Mouse (Mus musculus): ENCODE results near the gene Gng7. TPM values are rescaled to one million over a fixed set of nuclear protein-coding genes. Genes with fewer than 3 reads are reported as not detected.

Gene Gng7
- polyA plus RNA-seq (2017; shearing (Covaris generic)) = 0.09 TPM

DNA sequence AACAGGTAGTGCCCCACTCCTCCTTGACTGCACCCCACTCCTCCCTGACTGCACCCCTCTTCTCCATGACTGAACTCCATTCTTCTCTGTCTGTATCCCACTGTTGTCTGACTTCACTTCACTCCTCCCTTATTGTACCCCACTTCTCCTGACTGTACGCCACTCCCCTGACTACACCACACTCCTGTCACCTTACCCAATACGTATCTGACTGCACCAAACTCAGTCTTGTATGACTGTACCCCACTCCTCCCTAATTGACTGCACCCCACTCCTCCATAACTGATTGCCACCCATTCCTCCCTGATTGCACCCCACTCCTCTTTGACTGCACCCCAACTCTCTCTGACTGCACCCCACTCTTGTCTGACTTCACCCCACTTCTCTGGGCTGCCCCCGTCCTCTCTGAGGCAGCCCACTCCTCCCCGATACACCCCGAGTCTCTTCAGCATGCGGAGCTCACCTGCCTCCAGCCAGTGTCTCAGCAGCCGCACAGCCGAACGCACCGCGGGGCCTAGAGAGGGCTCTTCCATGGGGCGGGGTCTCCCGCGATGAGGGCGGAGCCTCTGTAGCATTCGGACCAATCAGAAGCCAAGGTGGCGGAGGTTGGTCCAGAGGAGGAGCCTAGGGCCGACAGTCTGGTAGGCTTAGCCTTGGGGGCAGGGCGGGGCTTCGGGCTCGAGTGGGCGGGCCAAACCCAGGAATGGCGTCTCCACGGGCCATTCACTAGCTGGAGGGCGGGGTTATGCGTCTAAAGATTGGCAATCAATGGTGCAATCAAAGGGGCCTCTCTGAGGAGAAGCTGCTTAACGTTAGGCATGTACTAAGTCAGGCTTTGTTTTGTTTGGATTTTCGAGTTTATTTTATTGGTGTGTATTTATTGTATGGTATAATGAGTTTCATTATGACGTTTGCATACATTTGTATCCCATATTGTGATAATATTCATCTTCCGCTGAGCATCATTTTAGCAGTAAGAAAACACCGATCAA is at the start of gene Gng7:
Gng7 (minus strand) TSS at position 553 of the 992 bp plus-strand sequence.

DNA sequence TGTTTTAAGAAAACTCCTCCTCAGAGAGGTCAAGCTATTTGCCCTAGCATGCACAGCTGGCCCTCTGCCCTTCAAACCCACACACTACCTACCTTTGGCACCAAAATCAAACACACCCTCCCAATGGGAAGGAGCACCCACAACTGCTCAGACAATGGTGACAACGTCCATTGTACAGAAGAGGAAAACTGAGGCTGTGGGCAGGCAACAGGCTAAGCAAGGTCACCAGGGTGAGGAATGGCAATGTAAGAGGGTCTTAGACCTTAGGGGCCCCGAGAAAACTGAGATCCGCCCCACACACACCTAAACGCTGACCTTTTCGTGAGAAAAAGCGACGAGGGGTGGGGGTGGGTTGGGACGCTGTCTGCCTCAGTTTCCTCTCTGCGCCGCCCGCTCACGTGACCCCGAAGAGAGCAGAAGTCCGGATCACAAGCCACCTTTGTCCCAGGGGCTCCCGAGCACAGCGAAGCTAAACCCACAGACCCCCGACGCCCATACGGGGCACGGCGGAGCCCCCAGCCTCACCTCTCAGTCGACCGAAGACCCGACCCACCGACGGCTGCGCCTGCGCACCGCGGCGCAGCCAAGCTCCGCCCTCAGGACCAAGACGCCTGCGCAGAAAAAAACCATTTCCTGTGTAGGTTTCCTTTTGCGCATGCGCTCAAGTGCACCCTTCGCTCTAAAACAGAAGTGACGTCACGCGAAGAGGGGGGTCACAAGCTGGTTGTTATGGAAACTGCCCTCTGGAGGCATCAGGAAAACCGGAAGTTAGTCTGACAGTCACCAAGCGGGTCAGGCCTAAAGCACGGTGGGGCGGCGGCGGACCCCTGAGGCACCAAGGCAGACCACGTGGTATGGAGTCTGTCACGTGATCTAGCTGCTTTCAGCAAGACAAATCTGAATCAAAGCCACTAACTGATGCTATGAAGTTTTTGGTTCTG is 45.1 kb upstream of the Gng7 start, which contains the start of gene Sgta:
Sgta (minus strand) TSS at position 579 of the 941 bp plus-strand sequence.

DNA sequence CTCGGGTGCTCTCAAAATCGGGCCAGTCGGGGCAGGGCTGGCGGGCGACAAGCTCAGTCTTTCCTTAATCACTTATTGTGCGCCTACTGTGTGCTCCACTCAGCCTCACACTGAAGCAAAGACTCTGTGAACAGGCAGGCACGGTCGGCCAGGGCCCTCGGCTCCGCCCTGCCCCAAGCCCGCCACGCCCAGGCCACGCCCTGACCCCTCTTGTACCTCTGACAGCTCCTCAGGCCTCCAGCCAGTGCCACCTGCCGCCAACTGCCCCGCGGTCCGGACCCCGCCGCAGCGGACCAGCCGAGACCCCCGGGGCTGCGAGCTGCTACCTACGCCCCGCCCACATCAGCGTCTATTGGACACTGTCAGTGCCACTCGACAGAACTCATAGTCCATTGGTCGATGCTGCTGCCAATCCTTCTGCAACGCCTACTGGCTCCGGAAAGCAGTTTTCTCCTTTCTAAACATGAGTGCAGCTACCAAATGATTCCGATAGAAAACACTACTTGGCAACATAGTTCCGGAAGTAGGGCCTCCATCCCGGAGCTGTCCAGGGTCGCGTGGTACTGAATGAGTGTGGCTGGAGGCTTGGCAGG is 22.3 kb upstream of the Gng7 start, which contains the start of gene Slc39a3:
Slc39a3 (minus strand) TSS at position 439 of the 593 bp plus-strand sequence.

DNA sequence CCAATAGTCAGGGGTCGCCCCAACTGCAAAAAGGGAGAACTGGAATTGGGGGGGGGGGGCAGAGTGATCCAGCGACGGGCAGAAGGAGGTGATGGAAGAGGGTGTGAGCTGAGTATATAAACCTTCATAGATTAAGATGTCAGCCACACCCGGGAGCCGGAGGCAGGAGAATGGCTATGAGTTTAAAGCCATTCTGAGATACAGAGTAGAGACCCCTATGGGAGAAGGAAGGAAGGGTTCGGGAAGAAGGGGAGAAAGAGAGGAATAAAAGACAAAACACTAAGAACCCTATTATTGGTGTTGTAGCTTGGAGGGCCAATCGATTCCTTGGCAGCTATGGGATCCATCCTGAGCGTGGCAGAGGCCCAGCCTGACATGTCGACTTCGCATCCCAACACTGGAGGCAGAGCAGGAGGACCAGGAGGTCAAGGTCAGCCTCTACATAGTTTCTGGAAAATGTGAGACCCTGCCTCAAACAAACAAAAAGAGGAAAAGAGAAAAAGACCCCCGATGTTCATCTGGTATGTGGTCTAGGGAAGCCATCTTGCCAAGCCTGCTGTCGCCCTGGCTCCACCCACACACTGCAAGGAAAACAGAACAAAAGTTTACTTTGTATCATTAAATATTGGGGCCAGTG is 11.0 kb upstream of the Gng7 start, which contains the start of gene Diras1:
Diras1 (minus strand) TSS at position 24 of the 637 bp plus-strand sequence.

DNA sequence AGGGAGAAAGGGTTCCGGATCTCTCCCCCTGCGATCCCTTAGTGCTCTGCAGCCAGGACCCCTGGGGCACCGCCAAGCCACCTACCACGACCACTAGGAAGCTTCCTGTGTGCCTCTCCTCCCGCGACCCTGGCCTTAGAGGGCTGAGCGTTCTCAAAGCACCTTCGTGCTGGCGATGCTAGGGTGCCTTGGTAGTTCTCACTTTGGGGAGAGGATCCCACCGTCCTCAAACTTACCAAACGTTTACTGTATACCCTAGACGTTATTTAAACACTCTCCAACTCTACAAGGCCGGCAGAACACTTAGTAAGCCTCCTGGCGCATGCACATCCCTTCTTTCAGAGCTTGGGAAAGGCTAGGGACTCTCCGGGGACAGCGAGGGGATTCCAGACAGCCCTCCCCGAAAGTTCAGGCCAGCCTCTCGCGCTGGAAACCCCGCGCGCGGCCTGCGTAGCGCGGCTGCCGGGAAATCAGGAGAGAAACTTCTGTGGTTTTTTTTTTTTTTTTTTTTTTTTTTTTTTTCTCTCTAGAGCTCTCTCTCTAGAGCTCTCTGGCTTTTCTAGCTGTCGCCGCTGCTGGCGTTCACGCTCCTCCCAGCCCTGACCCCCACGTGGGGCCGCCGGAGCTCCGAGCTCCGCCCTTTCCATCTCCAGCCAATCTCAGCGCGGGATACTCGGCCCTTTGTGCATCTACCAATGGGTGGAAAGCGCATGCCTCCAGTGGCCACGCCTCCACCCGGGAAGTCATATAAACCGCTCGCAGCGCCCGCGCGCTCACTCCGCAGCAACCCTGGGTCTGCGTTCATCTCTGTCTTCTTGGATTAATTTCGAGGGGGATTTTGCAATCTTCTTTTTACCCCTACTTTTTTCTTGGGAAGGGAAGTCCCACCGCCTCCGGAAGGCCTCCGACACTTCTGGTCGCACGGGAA is 85.2 kb downstream of the Gng7 start, which contains the start of gene Gadd45b:
Gadd45b (plus strand) TSS at position 775 of the 928 bp plus-strand sequence.

DNA sequence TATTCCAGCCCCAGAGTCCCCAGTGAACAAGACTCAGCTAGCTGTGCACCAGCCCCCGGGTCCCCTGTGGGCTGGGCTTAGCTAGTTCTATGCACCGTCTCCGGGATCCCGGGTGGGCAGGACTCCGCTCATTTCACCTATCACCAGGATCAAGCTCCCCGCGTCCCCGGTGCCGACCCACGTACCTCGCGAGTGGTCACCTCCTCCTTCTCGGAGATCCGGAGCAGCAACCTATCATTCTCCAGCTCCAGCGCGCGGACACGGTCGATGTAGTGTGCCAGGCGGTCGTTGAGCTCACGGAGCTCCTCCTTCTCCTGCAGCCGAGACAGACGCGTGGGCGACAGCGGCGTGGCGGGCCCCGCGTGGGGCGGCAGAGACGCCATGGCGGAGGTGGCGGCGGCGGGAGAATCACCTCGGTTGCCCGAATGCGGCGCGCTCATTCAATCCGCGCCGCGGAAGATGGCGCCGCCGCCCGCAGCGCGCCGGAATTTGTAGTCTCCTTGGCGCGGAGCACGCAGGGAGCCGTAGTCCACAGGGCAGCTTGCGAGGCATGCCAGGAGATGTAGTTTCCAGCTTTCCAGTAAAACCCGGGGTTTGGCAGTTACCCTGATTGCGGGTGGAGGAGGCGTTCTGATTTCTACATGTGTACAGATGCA is 96.8 kb downstream of the Gng7 start, which contains the start of gene Lmnb2:
Lmnb2 (minus strand) TSS at position 467 of the 656 bp plus-strand sequence.

DNA sequence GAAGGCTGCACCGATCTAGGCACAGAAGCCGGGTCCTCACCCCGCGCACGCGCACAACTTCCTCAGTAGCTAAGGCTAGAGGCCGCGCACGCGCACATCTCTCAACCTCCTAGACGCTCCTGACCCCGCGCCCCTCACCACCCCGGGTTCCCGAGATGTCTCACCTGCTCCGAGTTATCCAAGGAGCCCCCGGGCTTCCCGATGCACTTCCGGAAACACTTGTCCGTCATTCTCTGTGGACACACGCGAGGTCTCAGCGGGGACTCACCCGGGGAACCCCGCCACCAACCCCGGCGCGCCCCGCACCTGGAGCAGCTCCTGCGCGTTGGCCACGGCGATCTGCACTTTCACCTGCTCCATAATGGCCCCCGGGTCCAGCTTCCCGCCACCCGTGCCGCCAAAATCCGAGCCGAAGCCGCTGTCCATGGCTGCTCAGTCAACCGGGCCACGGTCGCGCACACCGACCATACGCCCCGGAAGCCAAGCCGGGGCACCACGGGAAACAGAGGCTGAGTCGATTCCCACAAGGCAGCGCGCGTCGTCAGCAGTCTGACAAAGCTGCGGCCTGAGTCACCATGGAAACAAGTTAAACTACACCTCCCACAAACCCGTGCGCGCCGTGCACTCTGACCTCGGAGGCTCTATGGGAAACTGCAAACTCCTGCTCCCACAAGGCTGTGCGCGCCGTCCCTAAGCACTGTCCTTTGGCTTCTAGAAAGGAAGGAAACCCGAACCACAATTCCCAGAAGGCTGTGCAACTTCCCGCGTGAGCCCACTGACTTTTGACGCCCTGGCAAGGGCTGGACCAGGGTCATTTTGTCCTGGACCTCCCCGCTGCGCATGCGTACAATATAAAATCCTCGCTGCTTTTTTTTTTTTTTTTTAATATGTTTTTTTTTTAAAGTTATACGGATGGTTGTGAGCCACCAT is 114.2 kb downstream of the Gng7 start, which contains the start of gene Timm13:
Timm13 (minus strand) TSS at position 652 of the 930 bp plus-strand sequence.

Other genes starting within 250 kb of the Gng7 start
- gene Sf3a2, start 216.7 kb downstream of the Gng7 start, polyA plus RNA-seq (2017; shearing (Covaris generic)) = 68.2 TPM
- gene Plekhj1, start 216.3 kb downstream of the Gng7 start, polyA plus RNA-seq (2017; shearing (Covaris generic)) = 259 TPM
- gene Amh, start 209.7 kb downstream of the Gng7 start, polyA plus RNA-seq (2017; shearing (Covaris generic)) = not detected
- gene Jsrp1, start 201.4 kb downstream of the Gng7 start, polyA plus RNA-seq (2017; shearing (Covaris generic)) = not detected
- 2,156 TPM for gene Oaz1, start 188.3 kb downstream of the Gng7 start, polyA plus RNA-seq (2017; shearing (Covaris generic))
- not detected for gene Lingo3, start 170.9 kb downstream of the Gng7 start, polyA plus RNA-seq (2017; shearing (Covaris generic))
- 200 TPM for gene Lsm7, start 159.7 kb downstream of the Gng7 start, polyA plus RNA-seq (2017; shearing (Covaris generic))
- gene Sppl2b, start 159.7 kb downstream of the Gng7 start, polyA plus RNA-seq (2017; shearing (Covaris generic)) = 39.7 TPM
- gene Tmprss9, start 143.1 kb downstream of the Gng7 start, polyA plus RNA-seq (2017; shearing (Covaris generic)) = not detected
- gene Timm13, start 114.0 kb downstream of the Gng7 start, polyA plus RNA-seq (2017; shearing (Covaris generic)) = 243 TPM
- gene Lmnb2, start 96.7 kb downstream of the Gng7 start, polyA plus RNA-seq (2017; shearing (Covaris generic)) = 18.9 TPM
- 93.6 TPM for gene Gadd45b, start 84.9 kb downstream of the Gng7 start, polyA plus RNA-seq (2017; shearing (Covaris generic))
- not detected for gene Diras1, start 10.7 kb upstream of the Gng7 start, polyA plus RNA-seq (2017; shearing (Covaris generic))
- gene Slc39a3, start 22.5 kb upstream of the Gng7 start, polyA plus RNA-seq (2017; shearing (Covaris generic)) = 20.4 TPM
- gene Sgta, start 45.2 kb upstream of the Gng7 start, polyA plus RNA-seq (2017; shearing (Covaris generic)) = 124 TPM
- 17.8 TPM for gene Thop1, start 55.1 kb upstream of the Gng7 start, polyA plus RNA-seq (2017; shearing (Covaris generic))
- gene Creb3l3, start 83.9 kb upstream of the Gng7 start, polyA plus RNA-seq (2017; shearing (Covaris generic)) = not detected
- gene Map2k2, start 91.0 kb upstream of the Gng7 start, polyA plus RNA-seq (2017; shearing (Covaris generic)) = 51.7 TPM
- 43.0 TPM for gene Zbtb7a, start 120.3 kb upstream of the Gng7 start, polyA plus RNA-seq (2017; shearing (Covaris generic))
- gene Pias4, start 153.0 kb upstream of the Gng7 start, polyA plus RNA-seq (2017; shearing (Covaris generic)) = 51.7 TPM
- gene Eef2, start 161.7 kb upstream of the Gng7 start, polyA plus RNA-seq (2017; shearing (Covaris generic)) = 783 TPM
- gene Dapk3, start 168.1 kb upstream of the Gng7 start, polyA plus RNA-seq (2017; shearing (Covaris generic)) = 6.7 TPM
- not detected for gene 4930442H23Rik, start 168.9 kb upstream of the Gng7 start, polyA plus RNA-seq (2017; shearing (Covaris generic))
- 0.22 TPM for gene Nmrk2, start 187.1 kb upstream of the Gng7 start, polyA plus RNA-seq (2017; shearing (Covaris generic))
- gene Atcay, start 215.9 kb upstream of the Gng7 start, polyA plus RNA-seq (2017; shearing (Covaris generic)) = 10.3 TPM
- gene Zfr2, start 218.2 kb upstream of the Gng7 start, polyA plus RNA-seq (2017; shearing (Covaris generic)) = 5.8 TPM
- gene Matk, start 238.0 kb upstream of the Gng7 start, polyA plus RNA-seq (2017; shearing (Covaris generic)) = 166 TPM